Mouse (Mus musculus) E14TG2a.4 (cell line): Measurements from ENCODE around the gene Gm38394.

ENCODE experiments used
- CTCF ChIP-seq: conservative IDR thresholded peaks from 2 replicates; pipeline ENCODE4 v1.5.1; 2014; ENCODE audit warnings: low read length
- NANOG ChIP-seq: IDR thresholded peaks from 2 replicates; pipeline ENCODE4 v1.6.1; 2014; ENCODE audit warnings: borderline replicate concordance, low read length, mixed read lengths
- POU5F1 ChIP-seq: IDR thresholded peaks from 2 replicates; pipeline ENCODE4 v1.6.1; 2014; ENCODE audit warnings: low read length, borderline replicate concordance

DNA sequence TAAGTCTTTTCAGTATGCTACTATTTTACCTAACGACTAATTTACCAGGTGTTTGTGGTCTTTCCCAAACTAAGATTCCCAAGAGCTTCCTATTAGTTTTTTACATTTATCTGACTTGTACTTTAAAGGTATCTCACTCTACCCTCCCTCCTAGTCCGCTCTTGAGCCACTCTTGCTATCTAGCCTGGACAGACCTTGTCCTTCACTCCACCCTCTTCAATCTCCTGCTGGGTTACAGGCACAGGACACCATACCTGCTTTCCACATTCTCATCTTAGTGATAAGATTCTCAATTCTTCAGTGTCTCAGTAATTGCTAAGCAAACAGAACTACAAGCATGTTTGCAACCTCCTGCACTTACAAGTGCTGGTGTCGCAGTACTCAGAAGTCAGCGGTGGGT, 57.9 kb downstream of the Gm38394 start:
- TF ChIP-seq CTCF: no peak
- no peak for TF ChIP-seq NANOG
- no peak for TF ChIP-seq POU5F1
